Mouse (Mus musculus): ENCODE results near the gene Tmem176b. TPM values are rescaled to one million over a fixed set of nuclear protein-coding genes. Genes with fewer than 3 reads are reported as not detected.

Tmem176b gene
- total and polyA plus RNA-seq, 2 experiments: 92.9 to 394 TPM

- Histone ChIP-seq H3K4me1 (ENCODE audit: control insufficient read depth, insufficient read depth, low read length) (peaks cover 17% of the 10 kb centered on the region), H3K4me3 (ENCODE audit: insufficient read depth, low read depth, low read length) (no peak overlapping the region), H3K36me3 (ENCODE audit: control insufficient read depth, insufficient read depth, low read length) (peaks cover 7% of the 10 kb centered on the region), H3K27me3 (ENCODE audit: control insufficient read depth, insufficient read depth, low read length) (no peaks in the 10 kb centered on the region), H3K79me2 (ENCODE audit: control insufficient read depth, insufficient read depth, low read length) (peaks cover 14% of the 10 kb centered on the region; the same call in 1 of the 2 replicates), H3K9ac (ENCODE audit: low read depth, low read length) (no peak overlapping the region), H3K27ac (replicated peaks; ENCODE audit: insufficient read depth, low read depth, low read length) (no peak overlapping the region)
- TF ChIP-seq CTCF (IDR thresholded peaks at IDR 0.05; ENCODE audit: low read depth, low read length): no peak
- no peak for TF ChIP-seq POLR2A (IDR thresholded peaks at IDR 0.05; ENCODE audit: extremely low read depth, insufficient read depth, low read length)
- DNase-seq (ENCODE audit: extremely low read depth, low read depth, low spot score): no peak
- WGBS: 74% methylated on average over 6 of the region's 6 CpGs
Measured at GRCm38 (mm10) chr6:48838321-48839080, 2.8 kb downstream of the Tmem176b start.

- TF ChIP-seq CTCF (IDR thresholded peaks at IDR 0.05; ENCODE audit: low read depth, low read length): no peak
- TF ChIP-seq POLR2A (IDR thresholded peaks at IDR 0.05; ENCODE audit: extremely low read depth, insufficient read depth, low read length): no peak
Measured at GRCm38 (mm10) chr6:48837516-48837915, 3.8 kb downstream of the Tmem176b start.

GRCm38 (mm10) chr6:48836146-48836545 is 5.2 kb downstream of the Tmem176b start:
- Histone ChIP-seq H3K79me2 (ENCODE audit: control insufficient read depth, insufficient read depth, low read length) (peaks cover 3% of the 10 kb centered on the region; the same call in 1 of the 2 replicates), H3K36me3 (ENCODE audit: control insufficient read depth, insufficient read depth, low read length) (peaks cover 9% of the 10 kb centered on the region), H3K9ac (ENCODE audit: low read depth, low read length) (no peak overlapping the region), H3K27me3 (ENCODE audit: control insufficient read depth, insufficient read depth, low read length) (no peaks in the 10 kb centered on the region), H3K4me3 (ENCODE audit: insufficient read depth, low read depth, low read length) (no peak overlapping the region), H3K27ac (replicated peaks; ENCODE audit: insufficient read depth, low read depth, low read length) (no peak overlapping the region), H3K4me1 (ENCODE audit: control insufficient read depth, insufficient read depth, low read length) (peaks cover 4% of the 10 kb centered on the region; the same call in 1 of the 2 replicates)
- 96% methylated on average over 5 of the region's 5 CpGs for WGBS
- TF ChIP-seq POLR2A (IDR thresholded peaks at IDR 0.05; ENCODE audit: extremely low read depth, insufficient read depth, low read length) (no peak), CTCF (IDR thresholded peaks at IDR 0.05; ENCODE audit: low read depth, low read length) (no peak)
- DNase-seq (ENCODE audit: extremely low read depth, low read depth, low spot score): no peak

More at GRCm38 (mm10) chr6:48837516-48837915, 3.8 kb downstream of the Tmem176b start:
- Histone ChIP-seq H3K27ac (replicated peaks; ENCODE audit: insufficient read depth, low read depth, low read length) (no peak overlapping the region), H3K9ac (ENCODE audit: low read depth, low read length) (no peak overlapping the region), H3K27me3 (ENCODE audit: control insufficient read depth, insufficient read depth, low read length) (no peaks in the 10 kb centered on the region), H3K4me3 (ENCODE audit: insufficient read depth, low read depth, low read length) (no peak overlapping the region), H3K36me3 (ENCODE audit: control insufficient read depth, insufficient read depth, low read length) (peaks cover 9% of the 10 kb centered on the region), H3K79me2 (ENCODE audit: control insufficient read depth, insufficient read depth, low read length) (peaks cover 14% of the 10 kb centered on the region; the same call in 1 of the 2 replicates), H3K4me1 (ENCODE audit: control insufficient read depth, insufficient read depth, low read length) (peaks cover 13% of the 10 kb centered on the region)
- WGBS: 93% methylated on average over 7 of the region's 7 CpGs
- DNase-seq (ENCODE audit: extremely low read depth, low read depth, low spot score): no peak

GRCm38 (mm10) chr6:48835241-48835640 is 6.1 kb downstream of the Tmem176b start:
- Histone ChIP-seq H3K4me1 (ENCODE audit: control insufficient read depth, insufficient read depth, low read length) (peaks cover 11% of the 10 kb centered on the region), H3K36me3 (ENCODE audit: control insufficient read depth, insufficient read depth, low read length) (peaks cover 9% of the 10 kb centered on the region), H3K27ac (replicated peaks; ENCODE audit: insufficient read depth, low read depth, low read length) (no peak overlapping the region), H3K9ac (ENCODE audit: low read depth, low read length) (no peak overlapping the region), H3K27me3 (ENCODE audit: control insufficient read depth, insufficient read depth, low read length) (no peaks in the 10 kb centered on the region), H3K79me2 (ENCODE audit: control insufficient read depth, insufficient read depth, low read length) (peaks cover 3% of the 10 kb centered on the region; the same call in 1 of the 2 replicates), H3K4me3 (ENCODE audit: insufficient read depth, low read depth, low read length) (no peak overlapping the region)
- TF ChIP-seq POLR2A (IDR thresholded peaks at IDR 0.05; ENCODE audit: extremely low read depth, insufficient read depth, low read length) (no peak), CTCF (IDR thresholded peaks at IDR 0.05; ENCODE audit: low read depth, low read length) (no peak)
- WGBS: 93% methylated on average over 5 of the region's 5 CpGs
- no peak for DNase-seq (ENCODE audit: extremely low read depth, low read depth, low spot score)

- DNase-seq (ENCODE audit: extremely low read depth, low read depth, low spot score): no peak
- Histone ChIP-seq H3K4me1 (ENCODE audit: control insufficient read depth, insufficient read depth, low read length) (peaks cover 15% of the 10 kb centered on the region), H3K36me3 (ENCODE audit: control insufficient read depth, insufficient read depth, low read length) (peaks cover 9% of the 10 kb centered on the region), H3K4me3 (ENCODE audit: insufficient read depth, low read depth, low read length) (no peak overlapping the region), H3K9ac (ENCODE audit: low read depth, low read length) (no peak overlapping the region), H3K79me2 (ENCODE audit: control insufficient read depth, insufficient read depth, low read length) (peaks cover 3% of the 10 kb centered on the region; the same call in 1 of the 2 replicates), H3K27ac (replicated peaks; ENCODE audit: insufficient read depth, low read depth, low read length) (no peak overlapping the region), H3K27me3 (ENCODE audit: control insufficient read depth, insufficient read depth, low read length) (no peaks in the 10 kb centered on the region)
- WGBS: 98% methylated on average over 4 of the region's 4 CpGs
- TF ChIP-seq CTCF (IDR thresholded peaks at IDR 0.05; ENCODE audit: low read depth, low read length) (no peak), POLR2A (IDR thresholded peaks at IDR 0.05; ENCODE audit: extremely low read depth, insufficient read depth, low read length) (no peak)
Measured at GRCm38 (mm10) chr6:48833515-48833914, 7.8 kb downstream of the Tmem176b start.

GRCm38 (mm10) chr6:48832426-48832825 is 8.9 kb downstream of the Tmem176b start:
- Histone ChIP-seq H3K4me3 (ENCODE audit: insufficient read depth, low read depth, low read length) (no peak overlapping the region), H3K9ac (ENCODE audit: low read depth, low read length) (no peak overlapping the region), H3K4me1 (ENCODE audit: control insufficient read depth, insufficient read depth, low read length) (peaks cover 15% of the 10 kb centered on the region), H3K79me2 (ENCODE audit: control insufficient read depth, insufficient read depth, low read length) (no peaks in the 10 kb centered on the region), H3K27ac (replicated peaks; ENCODE audit: insufficient read depth, low read depth, low read length) (no peak overlapping the region), H3K36me3 (ENCODE audit: control insufficient read depth, insufficient read depth, low read length) (peaks cover 9% of the 10 kb centered on the region), H3K27me3 (ENCODE audit: control insufficient read depth, insufficient read depth, low read length) (no peaks in the 10 kb centered on the region)
- peak; percentile 39 for DNase-seq (ENCODE audit: extremely low read depth, low read depth, low spot score)
- no peak for TF ChIP-seq POLR2A (IDR thresholded peaks at IDR 0.05; ENCODE audit: extremely low read depth, insufficient read depth, low read length)
- TF ChIP-seq CTCF (IDR thresholded peaks at IDR 0.05; ENCODE audit: low read depth, low read length): no peak
- 83% methylated on average over 1 of the region's 1 CpGs for WGBS
